Comparison of ENCODE assay signal across 19 mouse cellular contexts in the genomic region with DNA sequence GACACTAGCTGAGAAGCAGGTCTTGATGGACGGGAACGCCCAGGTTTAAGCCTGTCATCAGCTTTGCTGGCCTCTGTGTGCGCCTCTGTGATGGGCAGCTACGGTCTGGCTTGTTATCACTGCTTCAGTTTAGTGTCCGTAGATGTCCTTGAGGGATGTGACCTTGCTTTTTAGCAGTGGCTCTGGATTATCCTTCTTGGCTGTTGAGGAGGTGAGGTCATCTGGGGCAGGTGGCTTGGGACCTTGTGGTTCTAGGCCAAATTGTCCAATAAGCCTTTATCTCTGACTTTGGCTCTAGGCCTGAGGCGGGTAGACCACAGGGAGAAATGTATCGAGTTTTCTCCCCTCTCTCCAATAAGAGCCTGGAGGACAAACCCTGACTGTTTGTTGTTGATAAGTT. TPM values are rescaled to one million over a fixed set of nuclear protein-coding genes. Genes with fewer than 3 reads are reported as not detected.
DNase-seq lines count a peak whose midpoint lies in the region; ATAC-seq and TF ChIP-seq lines count a peak whose summit lies in the region.
"Had no signal": no experiment of that assay in that cellular context is flagged by ENCODE, and none has a peak within 500 bp of the region (broad histone marks: within the 10 kb centered on the region; RNA-seq: fewer than 3 reads in every experiment).

No protein-coding gene starts in this region.

- DNase-seq in gastrocnemius, adult 18-20 months (ENCODE audit: low spot score): peak; percentile 9
- no peak for DNase-seq in gastrocnemius, adult 2 months
- DNase-seq in heart, adult 8-10 months (ENCODE audit: low spot score): no peak
- DNase-seq in testis, postnatal 14 days (ENCODE audit: low spot score): peak; percentile 80
- DNase-seq in testis, postnatal 10 days (ENCODE audit: low spot score): no peak
- no peak for DNase-seq in adipocyte (ENCODE audit: low spot score)
- DNase-seq: cerebellum, adult 11 months; cerebellum, adult 8-10 months; cerebellum, postnatal 14 days; embryo, embryonic 11 days; gastrocnemius, postnatal 14 days; kidney, adult 11 months; kidney, adult 9 months had no signal

- peaks cover 42% of the 10 kb centered on the region for H3K4me1 ChIP-seq in heart, embryonic 16.5 days (ENCODE audit: control insufficient read depth, insufficient read depth, low read length)
- H3K4me1 ChIP-seq: forebrain, embryonic 15.5 days had no signal

- no peak for TF ChIP-seq CTCF in gastrocnemius, adult 2 months (IDR thresholded peaks at IDR 0.05)

- no peak overlapping the region for H3K9ac ChIP-seq in heart, embryonic 16.5 days (ENCODE audit: low read length)
- H3K9ac ChIP-seq: embryonic facial prominence, embryonic 12.5 days; forebrain, embryonic 15.5 days; hindbrain, embryonic 13.5 days had no signal

- no peak overlapping the region for H3K4me2 ChIP-seq in heart, embryonic 16.5 days (ENCODE audit: low read depth, low read length)
- H3K4me2 ChIP-seq: embryonic facial prominence, embryonic 12.5 days; forebrain, embryonic 15.5 days; hindbrain, embryonic 13.5 days had no signal

- 40% methylated on average over 7 of the region's 7 CpGs for WGBS in heart, embryonic 16.5 days

- H3K4me3 ChIP-seq in gastrocnemius, adult 2 months: no peak overlapping the region
- H3K4me3 ChIP-seq in heart, embryonic 16.5 days (ENCODE audit: low read length): no peak overlapping the region
- H3K4me3 ChIP-seq: embryonic facial prominence, embryonic 12.5 days; forebrain, embryonic 15.5 days; hindbrain, embryonic 13.5 days had no signal

- no peaks in the 10 kb centered on the region for H3K36me3 ChIP-seq in heart, embryonic 16.5 days (ENCODE audit: control insufficient read depth, insufficient read depth)
- H3K36me3 ChIP-seq: embryonic facial prominence, embryonic 12.5 days; forebrain, embryonic 15.5 days; hindbrain, embryonic 13.5 days had no signal

- H3K9me3 ChIP-seq in heart, embryonic 16.5 days (replicated peaks; ENCODE audit: control insufficient read depth, low read length): no peaks in the 10 kb centered on the region
- H3K9me3 ChIP-seq: embryonic facial prominence, embryonic 12.5 days; forebrain, embryonic 15.5 days; hindbrain, embryonic 13.5 days had no signal

- H3K27ac ChIP-seq in gastrocnemius, adult 2 months: no peak overlapping the region
- peak overlapping the region; percentile 14; the same call in 1 of the 2 replicates for H3K27ac ChIP-seq in heart, embryonic 16.5 days (ENCODE audit: low read length)
- H3K27ac ChIP-seq: embryonic facial prominence, embryonic 12.5 days; forebrain, embryonic 15.5 days; hindbrain, embryonic 13.5 days; hindbrain, postnatal 0 days; kidney, postnatal 0 days had no signal

- no peak for ATAC-seq in heart, embryonic 16.5 days (replicated peaks; ENCODE audit: extremely low read depth, insufficient read depth, low FRiP score)
- ATAC-seq: forebrain, embryonic 15.5 days; hindbrain, postnatal 0 days had no signal

- no peaks in the 10 kb centered on the region for H3K27me3 ChIP-seq in heart, embryonic 16.5 days (ENCODE audit: control insufficient read depth, insufficient read depth, low read length)
- H3K27me3 ChIP-seq: embryonic facial prominence, embryonic 12.5 days; forebrain, embryonic 15.5 days; hindbrain, embryonic 13.5 days had no signal

- intact Hi-C loops in gastrocnemius, adult 2 months (cut with DNase I): no loop called here

RNA-seq across cellular contexts. Expression of a gene that starts 33.0 kb away (rescaled TPM):
- total RNA-seq in gastrocnemius, adult 18-20 months (2021): 10 to 100 TPM; 11.4 to 20.5 TPM
- total RNA-seq in gastrocnemius, adult 2 months (2021): 10 to 100 TPM in 1 of 2 experiments, 1 to 10 TPM in 1; 8.5 to 20.0 TPM
- 17.1 and 18.5 TPM in 2 replicates for polyA plus RNA-seq in heart, embryonic 16.5 days (2015; fragmentation: Nextera tagmentation; extraction: Ambion mirVana)
- 10 to 100 TPM; 19.5 to 27.9 (median 23.9) TPM for total RNA-seq in heart, adult 8-10 months (2022)

Comparison
In these comparisons a context has a peak if more than half of its experiments do, and no peak if none do; other contexts are left out.
1. DNase-seq: peak in gastrocnemius, adult 18-20 months (single experiment) and testis, postnatal 14 days (single experiment); none in gastrocnemius, adult 2 months (single experiment), heart, adult 8-10 months (single experiment), testis, postnatal 10 days (single experiment) and adipocyte (single experiment).